Mouse (Mus musculus): ENCODE data around the gene Eef1b2. TPM values are rescaled to one million over a fixed set of nuclear protein-coding genes. Genes with fewer than 3 reads are reported as not detected.
A peak's percentile ranks its signal among the peaks of the same experiment; 100 is the strongest.
"Not testable (repeated sequence)": the region's sequence is repeated elsewhere in the genome, so short reads cannot be mapped to it uniquely, and the experiment has no call there.

The Eef1b2 gene
- polyA plus RNA-seq, 1 experiment = 215 TPM

DNA sequence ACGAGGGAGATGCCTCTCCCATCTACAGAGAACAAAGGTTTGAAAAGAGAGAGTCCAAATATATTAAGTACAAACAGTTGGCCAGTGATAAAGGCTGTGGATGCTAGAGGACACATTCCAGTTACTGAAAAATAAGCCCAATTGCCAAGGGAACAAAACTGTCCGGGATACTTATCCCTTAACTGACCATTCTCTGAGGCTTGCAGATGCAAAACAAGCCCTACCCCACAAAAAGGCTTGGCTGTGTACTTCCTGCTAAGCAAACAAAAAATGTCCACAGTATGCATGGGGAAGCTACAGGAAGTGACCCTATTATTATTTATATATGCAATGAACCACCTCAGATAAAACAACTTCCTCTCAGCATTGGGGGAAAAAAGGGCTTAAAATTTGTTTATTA is 38.7 kb upstream of the Eef1b2 start:
- no peak overlapping the region for H3K4me3 ChIP-seq (ENCODE audit: insufficient read depth, low read depth, low read length)
- H3K4me1 ChIP-seq (ENCODE audit: control insufficient read depth, insufficient read depth, low read length) = peaks cover 6% of the 10 kb centered on the region; the same call in 1 of the 2 replicates
- no peaks in the 10 kb centered on the region for H3K27me3 ChIP-seq (replicated peaks; ENCODE audit: control insufficient read depth, insufficient read depth, low read length)
- TF ChIP-seq CTCF (conservative IDR thresholded peaks at IDR 0.05; ENCODE audit: insufficient read depth, insufficient read length, low read depth, low read length) (no peak), POLR2A (IDR thresholded peaks at IDR 0.05; ENCODE audit: low read depth, low read length) (no peak)
- no peak overlapping the region for H3K27ac ChIP-seq (ENCODE audit: insufficient read depth, low read depth, low read length)
- DNase-seq = no peak
- peaks cover 5% of the 10 kb centered on the region; the same call in 1 of the 2 replicates for H3K36me3 ChIP-seq (ENCODE audit: control insufficient read depth, insufficient read depth, low read length)
- 67% methylated on average over 2 of the region's 2 CpGs for WGBS

DNA sequence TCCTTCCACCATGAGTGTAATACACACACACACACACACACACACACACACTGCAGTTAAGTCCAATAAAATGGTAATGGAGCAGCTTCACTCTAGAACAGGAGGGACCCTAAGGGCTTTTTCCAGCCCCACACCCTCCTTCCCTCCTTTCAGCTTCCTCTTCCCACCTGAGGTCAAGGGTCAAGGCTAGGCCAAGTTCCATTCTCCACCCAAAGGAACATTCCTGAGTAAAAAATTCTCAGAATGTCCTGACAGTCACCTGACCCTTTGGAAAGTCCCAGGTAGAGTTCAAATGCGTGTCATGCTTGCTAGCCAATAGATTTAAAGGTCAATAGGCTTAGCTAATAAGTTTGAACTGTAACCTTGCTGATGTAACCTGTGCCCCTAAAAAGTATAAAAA is 38.0 kb upstream of the Eef1b2 start:
- H3K27ac ChIP-seq (ENCODE audit: insufficient read depth, low read depth, low read length); H3K4me1 ChIP-seq (ENCODE audit: control insufficient read depth, insufficient read depth, low read length); H3K4me3 ChIP-seq (ENCODE audit: insufficient read depth, low read depth, low read length); H3K36me3 ChIP-seq (ENCODE audit: control insufficient read depth, insufficient read depth, low read length); H3K27me3 ChIP-seq (replicated peaks; ENCODE audit: control insufficient read depth, insufficient read depth, low read length): not testable (repeated sequence)
- DNase-seq = peak; percentile 69
- 46% methylated on average over 1 of the region's 1 CpGs for WGBS

DNA sequence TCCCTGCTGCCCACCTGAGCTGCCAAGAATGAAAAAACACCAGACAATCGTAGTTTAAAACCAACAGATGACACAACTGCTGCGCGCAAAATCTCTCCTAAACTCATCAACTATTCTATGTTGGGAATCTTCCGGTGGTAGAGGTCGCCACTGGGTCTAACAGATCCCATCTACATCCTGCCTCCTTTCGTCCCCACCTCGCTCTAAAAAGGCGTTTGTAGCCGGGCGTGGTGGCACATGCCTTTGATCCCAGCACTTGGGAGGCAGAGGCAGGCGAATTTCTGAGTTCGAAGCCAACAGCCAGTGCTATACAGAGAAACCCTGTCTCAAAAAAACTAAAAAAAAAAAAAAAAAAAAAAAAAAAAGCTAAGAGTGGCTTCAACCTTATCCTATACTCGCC is 36.4 kb upstream of the Eef1b2 start:
- H3K4me1 ChIP-seq (ENCODE audit: control insufficient read depth, insufficient read depth, low read length) = peaks cover 6% of the 10 kb centered on the region; the same call in 1 of the 2 replicates
- no peak for DNase-seq
- H3K27ac ChIP-seq (ENCODE audit: insufficient read depth, low read depth, low read length) = no peak overlapping the region
- peaks cover 15% of the 10 kb centered on the region for H3K36me3 ChIP-seq (ENCODE audit: control insufficient read depth, insufficient read depth, low read length)
- H3K4me3 ChIP-seq (ENCODE audit: insufficient read depth, low read depth, low read length) = no peak overlapping the region
- WGBS = 98% methylated on average over 13 of the region's 13 CpGs
- TF ChIP-seq CTCF (conservative IDR thresholded peaks at IDR 0.05; ENCODE audit: insufficient read depth, insufficient read length, low read depth, low read length) (no peak), POLR2A (IDR thresholded peaks at IDR 0.05; ENCODE audit: low read depth, low read length) (no peak)
- no peaks in the 10 kb centered on the region for H3K27me3 ChIP-seq (replicated peaks; ENCODE audit: control insufficient read depth, insufficient read depth, low read length)

GRCm38 (mm10) chr1:63168638-63169037 is 8.0 kb upstream of the Eef1b2 start:
- no peak for DNase-seq

DNA sequence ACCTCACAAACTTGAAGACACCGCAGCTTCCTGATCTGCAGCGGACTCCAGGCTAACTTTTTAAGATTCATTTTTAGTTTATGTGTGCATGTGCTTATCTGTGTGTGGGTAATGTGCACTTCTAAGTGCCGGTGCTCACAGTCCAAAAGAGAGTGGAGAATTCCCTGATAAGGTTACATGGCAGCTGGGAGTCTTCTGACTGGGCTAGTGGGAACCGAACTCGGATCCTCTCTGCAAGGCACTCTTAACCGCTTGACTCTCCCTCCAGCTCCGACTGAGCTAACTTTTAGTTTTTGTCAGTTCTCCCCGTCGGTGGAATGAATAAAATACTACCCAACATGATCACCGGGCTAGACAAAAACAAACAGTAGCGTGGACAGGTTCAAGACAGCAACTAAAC is 772 bp upstream of the Eef1b2 start:
- no peak for DNase-seq
- H3K4me1 ChIP-seq (ENCODE audit: control insufficient read depth, insufficient read depth, low read length) = peaks cover 14% of the 10 kb centered on the region; the same call in 1 of the 2 replicates
- no peaks in the 10 kb centered on the region for H3K27me3 ChIP-seq (replicated peaks; ENCODE audit: control insufficient read depth, insufficient read depth, low read length)
- H3K27ac ChIP-seq (ENCODE audit: insufficient read depth, low read depth, low read length) = peak overlapping the region; percentile 93
- TF ChIP-seq CTCF (conservative IDR thresholded peaks at IDR 0.05; ENCODE audit: insufficient read depth, insufficient read length, low read depth, low read length) (no peak), POLR2A (IDR thresholded peaks at IDR 0.05; ENCODE audit: low read depth, low read length) (no peak)
- no peaks in the 10 kb centered on the region; the same call in 1 of the 2 replicates for H3K36me3 ChIP-seq (ENCODE audit: control insufficient read depth, insufficient read depth, low read length)
- H3K4me3 ChIP-seq (ENCODE audit: insufficient read depth, low read depth, low read length) = peak overlapping the region; percentile 83
- WGBS = 4% methylated on average over 11 of the region's 11 CpGs

More at GRCm38 (mm10) chr1:63168638-63169037, 8.0 kb upstream of the Eef1b2 start:
- H3K4me1 ChIP-seq (ENCODE audit: control insufficient read depth, insufficient read depth, low read length) = no peaks in the 10 kb centered on the region
- TF ChIP-seq POLR2A (IDR thresholded peaks at IDR 0.05; ENCODE audit: low read depth, low read length) = no peak
- TF ChIP-seq CTCF (conservative IDR thresholded peaks at IDR 0.05; ENCODE audit: insufficient read depth, insufficient read length, low read depth, low read length) = no peak
- WGBS = 77% methylated on average over 2 of the region's 2 CpGs
- H3K36me3 ChIP-seq (ENCODE audit: control insufficient read depth, insufficient read depth, low read length) = peaks cover 8% of the 10 kb centered on the region
- no peaks in the 10 kb centered on the region for H3K27me3 ChIP-seq (replicated peaks; ENCODE audit: control insufficient read depth, insufficient read depth, low read length)
- H3K27ac ChIP-seq (ENCODE audit: insufficient read depth, low read depth, low read length) = no peak overlapping the region
- no peak overlapping the region for H3K4me3 ChIP-seq (ENCODE audit: insufficient read depth, low read depth, low read length)

- Histone ChIP-seq H3K4me3 (ENCODE audit: insufficient read depth, low read depth, low read length) (peak overlapping the region; percentile 83), H3K36me3 (ENCODE audit: control insufficient read depth, insufficient read depth, low read length) (no peaks in the 10 kb centered on the region; the same call in 1 of the 2 replicates), H3K4me1 (ENCODE audit: control insufficient read depth, insufficient read depth, low read length) (peaks cover 14% of the 10 kb centered on the region; the same call in 1 of the 2 replicates), H3K27ac (ENCODE audit: insufficient read depth, low read depth, low read length) (peak overlapping the region; percentile 93), H3K27me3 (replicated peaks; ENCODE audit: control insufficient read depth, insufficient read depth, low read length) (no peaks in the 10 kb centered on the region)
- WGBS = 0% methylated on average over 14 of the region's 14 CpGs
- TF ChIP-seq CTCF (conservative IDR thresholded peaks at IDR 0.05; ENCODE audit: insufficient read depth, insufficient read length, low read depth, low read length) (no peak), POLR2A (IDR thresholded peaks at IDR 0.05; ENCODE audit: low read depth, low read length) (no peak)
- DNase-seq = no peak
Observed at GRCm38 (mm10) chr1:63176259-63176603, 394 bp upstream of the Eef1b2 start.

DNA sequence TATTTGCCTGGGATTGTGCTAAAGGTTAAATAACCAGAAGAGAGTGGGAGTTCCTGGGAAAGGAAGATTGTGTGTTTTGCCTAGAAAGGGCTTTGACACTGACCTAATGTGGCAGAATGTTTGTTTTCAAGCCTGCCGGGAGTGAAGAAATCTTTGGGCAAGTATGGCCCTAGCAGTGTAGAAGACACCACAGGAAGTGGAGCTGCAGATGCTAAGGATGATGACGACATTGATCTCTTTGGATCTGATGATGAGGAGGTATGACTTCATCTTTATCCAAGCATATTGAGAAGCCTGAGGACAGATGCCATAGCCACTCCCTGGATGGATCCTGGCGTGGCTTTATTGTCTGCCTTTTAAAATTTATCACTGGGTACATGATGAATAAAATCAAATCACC is 1.7 kb downstream of the Eef1b2 start:
- H3K27ac ChIP-seq (ENCODE audit: insufficient read depth, low read depth, low read length) = no peak overlapping the region
- no peak for DNase-seq
- H3K27me3 ChIP-seq (replicated peaks; ENCODE audit: control insufficient read depth, insufficient read depth, low read length) = no peaks in the 10 kb centered on the region
- peaks cover 14% of the 10 kb centered on the region; the same call in 1 of the 2 replicates for H3K4me1 ChIP-seq (ENCODE audit: control insufficient read depth, insufficient read depth, low read length)
- no peak overlapping the region for H3K4me3 ChIP-seq (ENCODE audit: insufficient read depth, low read depth, low read length)
- TF ChIP-seq CTCF (conservative IDR thresholded peaks at IDR 0.05; ENCODE audit: insufficient read depth, insufficient read length, low read depth, low read length) = no peak
- no peak for TF ChIP-seq POLR2A (IDR thresholded peaks at IDR 0.05; ENCODE audit: low read depth, low read length)
- H3K36me3 ChIP-seq (ENCODE audit: control insufficient read depth, insufficient read depth, low read length) = no peaks in the 10 kb centered on the region; the same call in 1 of the 2 replicates
- 69% methylated on average over 3 of the region's 3 CpGs for WGBS

DNA sequence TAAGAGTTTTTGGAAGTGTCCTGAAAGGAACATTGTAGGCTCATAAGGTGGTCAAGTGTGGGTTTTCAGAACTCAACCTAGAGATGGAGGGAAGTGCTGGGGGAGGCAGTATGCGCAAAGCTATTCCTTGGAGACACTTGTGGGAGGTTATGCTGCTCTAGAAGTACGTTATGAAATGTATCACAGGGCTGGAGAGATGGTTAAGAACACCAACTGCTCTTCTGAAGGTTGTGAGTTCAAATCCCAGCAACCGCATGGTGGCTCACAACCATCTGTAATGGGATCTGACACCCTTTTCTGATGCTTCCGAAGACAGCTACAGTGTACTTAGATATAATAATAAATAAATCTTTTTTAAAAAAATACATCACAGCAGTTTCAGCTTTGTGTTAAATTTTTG is 3.5 kb downstream of the Eef1b2 start:
- Histone ChIP-seq H3K27ac (ENCODE audit: insufficient read depth, low read depth, low read length) (no peak overlapping the region), H3K4me3 (ENCODE audit: insufficient read depth, low read depth, low read length) (no peak overlapping the region), H3K4me1 (ENCODE audit: control insufficient read depth, insufficient read depth, low read length) (peaks cover 8% of the 10 kb centered on the region; the same call in 1 of the 2 replicates), H3K36me3 (ENCODE audit: control insufficient read depth, insufficient read depth, low read length) (no peaks in the 10 kb centered on the region), H3K27me3 (replicated peaks; ENCODE audit: control insufficient read depth, insufficient read depth, low read length) (no peaks in the 10 kb centered on the region)
- no peak for DNase-seq
- 92% methylated on average over 4 of the region's 4 CpGs for WGBS
- no peak for TF ChIP-seq CTCF (conservative IDR thresholded peaks at IDR 0.05; ENCODE audit: insufficient read depth, insufficient read length, low read depth, low read length)
- no peak for TF ChIP-seq POLR2A (IDR thresholded peaks at IDR 0.05; ENCODE audit: low read depth, low read length)

DNA sequence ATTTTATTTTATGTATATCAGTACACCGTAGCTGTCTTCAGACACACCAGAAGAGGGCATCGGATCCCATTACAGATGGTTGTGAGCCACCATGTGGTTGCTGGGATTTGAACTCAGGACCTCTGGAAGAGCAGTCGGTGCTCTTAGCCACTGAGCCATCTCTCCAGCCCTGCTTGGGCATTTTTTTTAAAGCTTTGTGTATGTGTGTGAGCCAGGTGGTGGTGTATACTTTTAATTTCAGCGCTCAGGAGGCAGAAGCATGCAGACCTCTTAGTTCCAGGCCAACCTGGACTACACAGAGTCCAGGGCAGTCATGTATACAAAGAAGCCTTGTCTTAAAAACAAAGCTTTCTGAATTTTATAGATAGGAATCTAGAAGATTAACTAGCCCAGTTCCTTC is 4.0 kb downstream of the Eef1b2 start:
- not testable (repeated sequence) for H3K4me3 ChIP-seq (ENCODE audit: insufficient read depth, low read depth, low read length); DNase-seq; H3K4me1 ChIP-seq (ENCODE audit: control insufficient read depth, insufficient read depth, low read length); H3K27me3 ChIP-seq (replicated peaks; ENCODE audit: control insufficient read depth, insufficient read depth, low read length); H3K27ac ChIP-seq (ENCODE audit: insufficient read depth, low read depth, low read length); H3K36me3 ChIP-seq (ENCODE audit: control insufficient read depth, insufficient read depth, low read length)
- WGBS = 75% methylated on average over 4 of the region's 4 CpGs

Data from kidney, adult 2 months (tissue).